Mouse (Mus musculus): ENCODE measurements around the gene Tnpo3.
"Not testable (repeated sequence)": the region's sequence is repeated elsewhere in the genome, so short reads cannot be mapped to it uniquely, and the experiment has no call there.

Gene Tnpo3

DNA sequence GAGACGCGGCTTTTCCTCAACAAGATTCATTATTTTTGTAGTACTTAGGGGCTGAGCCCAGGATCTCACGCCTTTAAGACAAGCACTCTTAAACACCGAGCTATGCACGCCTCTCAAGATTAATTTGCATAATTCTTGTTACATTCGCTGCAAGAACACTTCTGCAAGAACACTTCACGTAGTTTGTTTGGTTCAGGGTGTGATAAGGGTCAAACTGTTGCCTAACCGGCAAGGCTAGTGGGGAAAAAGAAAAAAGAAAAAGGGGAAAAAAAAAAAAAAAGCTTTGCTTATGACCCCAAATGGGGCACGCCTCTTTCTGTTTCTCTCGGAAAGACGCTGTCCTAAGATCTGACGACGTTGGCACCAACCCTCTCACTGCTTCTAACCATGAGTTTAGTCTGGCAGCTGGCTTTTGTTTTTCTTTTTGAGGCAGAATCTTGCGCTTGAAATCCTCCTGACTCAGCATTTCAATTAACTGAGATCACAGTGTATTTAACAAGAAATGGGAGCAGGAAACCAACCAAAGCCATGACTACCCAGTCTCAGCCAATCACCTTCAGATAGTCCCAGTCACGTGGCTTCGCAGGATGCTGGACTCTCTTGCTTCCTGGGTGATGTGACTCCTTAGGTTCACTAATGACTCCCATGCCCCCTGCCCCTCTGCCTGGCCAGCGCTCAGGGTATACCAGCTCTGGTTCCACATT is 11.3 kb upstream of the Tnpo3 start:
- DNase-seq (ENCODE audit: low read depth in 1 of 2, low spot score in 2 of 2) = no peak

DNA sequence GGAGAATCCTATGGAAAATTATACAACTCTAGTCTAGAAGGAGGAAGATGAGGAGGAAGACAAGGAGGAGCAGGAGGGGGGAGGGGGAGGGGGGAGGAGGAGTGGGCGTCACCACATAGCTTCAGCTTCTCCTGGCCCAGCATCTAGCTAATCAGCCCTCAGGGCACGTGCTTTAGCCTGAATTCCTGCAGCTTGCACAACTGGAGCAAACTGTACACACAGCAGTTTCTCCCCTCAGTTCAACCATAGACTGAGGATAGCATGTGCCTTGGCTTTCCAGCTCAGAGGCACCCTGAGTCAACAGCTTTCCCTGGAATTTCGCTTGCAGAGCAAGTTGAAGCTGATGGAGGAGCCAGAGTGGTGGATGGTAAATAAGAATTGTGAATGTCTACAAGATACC is 10.5 kb upstream of the Tnpo3 start:
- DNase-seq (ENCODE audit: low read depth in 1 of 2, low spot score in 2 of 2) = no peak

DNA sequence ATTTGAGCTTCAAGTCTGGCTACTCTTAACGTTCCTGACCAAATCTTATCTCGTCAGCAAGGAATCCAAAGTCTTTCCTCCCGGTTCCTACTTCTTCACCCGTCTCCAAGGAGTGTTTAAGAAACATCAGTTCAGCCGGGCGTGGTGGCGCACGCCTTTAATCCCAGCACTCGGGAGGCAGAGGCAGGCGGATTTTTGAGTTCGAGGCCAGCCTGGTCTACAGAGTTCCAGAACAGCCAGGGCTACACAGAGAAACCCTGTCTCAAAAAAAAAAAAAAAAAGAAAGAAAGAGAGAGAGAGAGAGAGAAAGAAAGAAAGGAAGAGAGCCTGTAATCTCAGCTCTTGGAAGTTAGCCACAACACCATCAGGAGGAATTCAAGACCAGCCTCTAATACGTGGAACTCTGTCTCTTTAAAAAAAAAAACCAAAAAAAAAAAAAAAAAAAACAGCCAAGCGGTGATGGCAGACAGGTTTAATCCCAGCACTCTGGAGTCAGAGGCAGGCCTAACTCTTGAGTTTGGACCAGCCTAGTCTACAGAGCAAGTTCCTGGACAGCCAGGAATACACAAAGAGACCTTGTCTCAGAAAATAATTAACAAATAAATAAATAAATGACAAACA is 443 bp upstream of the Tnpo3 start:
- DNase-seq (ENCODE audit: low read depth in 1 of 2, low spot score in 2 of 2) = not testable (repeated sequence)

DNA sequence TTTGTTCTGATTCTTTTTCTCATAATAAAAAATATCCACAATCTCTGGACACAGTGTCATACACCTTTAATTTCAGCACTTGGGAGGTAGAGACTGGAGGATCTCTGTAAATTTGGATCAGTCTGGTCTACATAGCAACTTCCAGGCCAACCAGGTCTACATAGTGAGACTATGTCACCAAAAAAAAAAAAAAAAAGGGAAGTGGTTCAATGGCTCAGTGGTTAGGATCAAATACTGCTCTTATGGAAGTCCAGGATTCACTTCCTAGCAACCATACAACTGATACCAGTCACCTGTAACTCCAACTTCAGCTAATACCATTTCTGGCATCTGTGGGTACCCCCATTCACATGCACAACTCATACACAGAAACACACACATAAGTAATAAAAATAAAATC is 9.5 kb downstream of the Tnpo3 start:
- no peak for DNase-seq (ENCODE audit: low read depth in 1 of 2, low spot score in 2 of 2)

DNA sequence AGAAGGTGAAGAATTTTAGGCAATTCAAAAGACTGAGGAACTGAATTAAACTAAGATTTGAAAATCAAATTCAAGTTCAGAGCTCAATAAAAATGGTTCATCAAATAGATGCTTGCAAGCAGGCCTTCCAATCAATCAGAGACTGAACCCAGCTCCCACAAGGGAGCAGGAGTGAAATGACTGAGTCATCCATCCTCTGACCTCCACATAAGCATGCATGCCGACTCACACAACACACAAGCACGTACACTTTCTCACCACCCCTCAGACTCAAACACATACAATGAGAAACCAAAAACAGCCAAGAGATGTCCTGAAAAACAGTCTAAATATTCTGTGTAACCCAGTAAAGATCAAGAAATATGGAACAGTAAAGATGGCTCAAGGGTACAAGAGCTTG is 14.0 kb downstream of the Tnpo3 start:
- no peak for DNase-seq (ENCODE audit: low read depth in 1 of 2, low spot score in 2 of 2)

DNA sequence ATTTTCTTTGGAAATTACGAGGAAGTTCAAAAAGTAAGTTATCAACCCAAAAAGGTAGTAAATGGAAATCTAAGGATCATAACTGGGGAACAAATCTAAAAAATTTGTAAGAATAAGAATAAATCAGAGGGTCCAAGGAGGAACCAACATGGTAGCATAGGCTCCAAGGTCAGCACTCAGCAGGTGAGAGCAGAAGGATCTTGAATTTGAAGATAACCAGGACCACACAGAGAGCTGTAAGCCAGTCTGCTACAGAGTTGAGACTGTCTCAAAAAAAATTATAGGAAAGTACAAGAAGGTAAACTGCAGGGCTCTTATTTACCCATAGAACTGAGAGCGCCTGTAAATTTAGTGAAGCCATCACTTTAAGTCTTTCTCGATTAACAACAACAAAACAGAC is 28.5 kb downstream of the Tnpo3 start:
- DNase-seq (ENCODE audit: low read depth in 1 of 2, low spot score in 2 of 2) = no peak

DNA sequence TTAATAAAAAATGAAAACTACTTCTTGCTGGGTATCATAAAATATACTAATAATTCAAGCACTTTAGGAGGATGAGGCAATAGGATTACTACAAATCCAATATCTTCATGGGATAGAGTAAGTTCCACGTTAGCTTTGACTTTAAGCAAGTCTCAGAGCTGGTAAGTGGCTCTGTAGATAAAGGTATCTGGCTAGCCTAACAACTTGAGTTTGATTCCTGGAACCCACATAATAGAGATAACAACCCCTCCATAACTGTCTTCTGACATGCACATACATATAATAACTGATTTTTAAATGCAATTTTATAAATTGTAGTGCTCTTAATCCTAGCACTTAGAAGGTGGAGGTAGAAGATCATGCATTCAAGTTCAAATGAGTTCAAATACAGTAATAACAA is 28.9 kb downstream of the Tnpo3 start:
- no peak for DNase-seq (ENCODE audit: low read depth in 1 of 2, low spot score in 2 of 2)

DNA sequence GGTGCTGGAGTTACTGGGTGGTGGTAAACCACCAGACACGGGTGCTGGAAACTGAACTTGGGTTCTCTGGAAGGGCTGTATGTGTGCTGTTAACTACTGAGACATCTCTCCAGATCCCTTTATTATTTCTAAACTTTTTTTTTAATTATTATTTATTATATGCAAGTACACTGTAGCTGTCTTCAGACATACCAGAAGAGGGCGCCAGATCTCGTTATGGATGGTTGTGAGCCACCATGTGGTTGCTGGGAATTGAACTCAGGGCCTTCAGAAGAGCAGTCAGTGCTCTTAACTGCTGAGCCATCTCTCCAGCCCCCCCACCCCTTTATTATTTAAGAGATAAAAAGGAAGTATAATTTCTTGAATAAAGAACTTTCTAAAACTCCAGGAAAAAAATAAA is 33.3 kb downstream of the Tnpo3 start:
- not testable (repeated sequence) for DNase-seq (ENCODE audit: low read depth in 1 of 2, low spot score in 2 of 2)

DNA sequence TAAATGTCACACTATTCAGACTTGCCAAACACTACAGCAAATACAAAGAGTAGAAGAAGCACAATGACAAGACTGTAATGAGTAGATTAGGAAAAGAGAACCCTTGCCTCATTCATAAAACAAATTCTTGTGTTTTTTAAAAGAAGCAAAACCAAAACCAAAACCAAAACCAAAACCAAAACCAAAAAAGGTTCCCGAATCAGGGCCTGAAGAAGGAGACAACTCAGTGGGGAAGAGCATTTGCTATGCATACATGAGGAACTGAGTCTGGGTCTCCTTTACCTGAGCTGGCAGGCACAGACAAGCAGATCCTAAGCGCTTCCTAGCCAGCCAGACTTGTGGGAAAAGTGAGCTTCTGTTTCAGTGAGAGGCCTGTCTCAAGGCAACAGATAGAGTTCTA is 52.6 kb downstream of the Tnpo3 start:
- no peak for DNase-seq (ENCODE audit: low read depth in 1 of 2, low spot score in 2 of 2)

DNA sequence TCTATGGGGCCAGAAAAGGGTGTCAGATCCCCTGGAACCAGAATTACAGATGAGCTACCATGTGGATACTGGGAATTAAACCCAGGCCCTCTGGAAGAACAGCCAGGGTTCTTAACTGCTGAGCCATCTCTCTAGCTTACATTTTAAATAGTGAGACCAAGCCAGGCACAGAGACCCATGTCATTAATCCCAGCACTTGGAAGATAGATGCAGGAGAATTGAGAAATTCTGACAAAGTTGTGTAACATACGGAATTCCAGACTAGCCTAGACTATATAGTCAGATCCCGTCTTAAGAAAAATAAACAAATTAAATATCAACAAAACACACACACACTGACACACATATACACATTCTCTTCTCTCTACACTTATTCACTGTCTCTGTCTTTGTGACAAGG is 57.2 kb downstream of the Tnpo3 start:
- no peak for DNase-seq (ENCODE audit: low read depth in 1 of 2, low spot score in 2 of 2)

DNA sequence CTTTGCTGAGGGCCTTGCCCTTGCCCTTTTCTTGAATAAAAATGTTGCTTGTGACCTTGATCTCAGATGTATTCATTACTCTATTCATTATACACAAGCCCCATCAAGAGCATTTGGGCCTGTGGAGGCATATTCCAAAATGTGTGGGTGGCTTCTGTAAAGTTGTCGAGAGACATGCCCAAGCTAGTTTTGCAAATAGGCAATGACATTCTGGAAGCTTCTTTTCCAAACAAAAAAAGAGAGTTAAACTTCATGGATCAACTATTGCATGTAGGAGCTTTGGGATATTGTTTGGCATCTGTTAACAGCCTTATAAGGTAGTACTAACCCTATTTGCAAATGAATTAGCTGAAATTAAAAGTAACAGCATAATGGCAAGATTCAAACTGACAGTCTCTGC is 61.6 kb downstream of the Tnpo3 start:
- DNase-seq (ENCODE audit: low read depth in 1 of 2, low spot score in 2 of 2) = no peak

DNA sequence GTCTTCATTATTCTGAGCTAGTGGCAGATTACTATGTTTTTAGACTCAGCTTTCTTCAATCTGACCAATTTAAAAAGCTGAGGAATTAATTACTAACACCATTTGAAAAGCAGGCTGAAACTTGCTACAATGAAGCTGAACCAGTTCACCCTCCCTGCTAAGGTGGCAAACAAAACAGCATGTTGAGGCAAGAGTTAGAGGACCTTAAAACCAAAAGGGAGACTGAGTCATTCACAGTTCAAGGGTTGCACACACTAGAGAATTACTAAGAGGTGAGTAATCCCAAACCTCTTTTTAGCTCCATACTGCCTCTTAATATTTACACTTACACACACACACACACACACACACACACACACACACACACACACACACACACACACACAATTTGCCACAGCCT is 62.1 kb downstream of the Tnpo3 start:
- no peak for DNase-seq (ENCODE audit: low read depth in 1 of 2, low spot score in 2 of 2)

DNA sequence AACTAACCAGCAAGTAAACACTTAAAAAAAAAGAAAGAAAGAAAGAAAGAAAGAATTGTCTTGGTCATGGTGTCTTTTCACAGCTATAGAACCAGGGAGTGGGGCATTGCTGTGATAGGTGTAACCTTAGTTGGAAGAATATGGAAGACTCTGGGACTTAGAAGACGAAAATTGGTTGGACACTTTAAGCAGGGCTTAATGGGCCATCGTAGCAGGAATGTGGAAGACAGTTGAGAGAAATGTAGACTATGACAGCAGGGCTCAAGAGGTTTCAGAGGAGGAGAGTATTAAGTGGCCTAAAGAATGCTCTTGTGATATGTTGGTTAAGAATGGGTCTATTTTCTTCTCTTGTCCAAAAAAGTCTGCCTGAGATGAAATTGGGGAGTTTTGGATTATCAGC is 64.1 kb downstream of the Tnpo3 start:
- DNase-seq (ENCODE audit: low read depth in 1 of 2, low spot score in 2 of 2) = no peak

DNA sequence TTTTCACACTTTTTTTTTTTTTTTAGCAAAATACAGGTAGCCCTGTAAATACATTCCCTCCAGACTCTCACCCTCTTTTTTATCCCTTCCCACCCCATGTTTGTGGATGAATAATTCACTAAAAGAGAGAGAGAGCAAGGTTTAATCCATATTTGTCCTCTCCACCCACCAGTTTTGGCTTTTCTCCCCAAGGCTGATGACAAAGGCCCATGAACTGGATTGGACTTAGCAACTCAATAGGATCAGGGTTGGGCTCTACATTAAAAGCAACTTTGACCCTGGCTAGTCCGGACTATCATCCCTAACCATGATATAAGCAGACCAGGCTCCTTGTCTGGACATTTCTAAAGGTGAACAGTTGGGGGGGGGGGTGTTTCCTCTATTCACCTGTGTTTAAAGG is 68.7 kb downstream of the Tnpo3 start:
- DNase-seq (ENCODE audit: low read depth in 1 of 2, low spot score in 2 of 2) = no peak

DNA sequence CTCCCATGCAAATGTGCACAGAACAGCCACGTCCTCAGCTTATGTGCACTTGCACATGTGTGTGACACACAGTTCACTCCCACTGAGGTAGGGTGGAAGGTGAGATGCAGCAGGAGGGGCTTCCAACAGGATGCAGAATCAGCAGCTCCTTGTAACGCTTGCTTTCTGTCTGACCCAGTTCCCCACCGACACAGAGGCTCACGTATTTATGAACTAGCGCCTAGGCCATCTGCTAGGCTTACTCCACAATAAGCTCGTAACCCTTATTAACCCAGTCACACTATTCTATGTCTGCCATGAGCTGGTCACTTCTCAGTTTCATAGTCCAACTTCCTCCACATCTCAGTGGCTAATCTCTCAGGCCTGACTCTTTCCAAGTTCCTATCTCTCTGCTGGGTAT is 69.5 kb downstream of the Tnpo3 start:
- DNase-seq (ENCODE audit: low read depth in 1 of 2, low spot score in 2 of 2) = no peak

DNA sequence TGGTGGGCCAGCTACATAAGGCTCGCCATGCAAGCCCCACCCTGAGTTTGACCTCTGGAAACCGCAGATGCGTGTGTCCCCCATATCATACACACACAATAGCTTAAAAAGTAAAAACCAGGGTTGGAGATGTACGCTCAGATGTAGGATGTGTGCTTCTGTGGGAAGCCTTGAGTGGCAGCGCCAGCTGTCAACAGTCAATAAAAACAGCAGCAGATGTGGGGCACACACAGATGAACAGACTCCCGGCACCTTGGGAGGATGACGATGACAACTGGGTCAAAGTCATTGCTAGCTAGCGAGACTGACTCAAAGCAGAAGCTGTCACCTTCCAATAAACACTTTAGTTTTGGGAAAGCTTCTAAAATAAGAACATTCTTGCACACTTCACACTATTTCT is 70.2 kb downstream of the Tnpo3 start:
- DNase-seq (ENCODE audit: low read depth in 1 of 2, low spot score in 2 of 2) = no peak

DNA sequence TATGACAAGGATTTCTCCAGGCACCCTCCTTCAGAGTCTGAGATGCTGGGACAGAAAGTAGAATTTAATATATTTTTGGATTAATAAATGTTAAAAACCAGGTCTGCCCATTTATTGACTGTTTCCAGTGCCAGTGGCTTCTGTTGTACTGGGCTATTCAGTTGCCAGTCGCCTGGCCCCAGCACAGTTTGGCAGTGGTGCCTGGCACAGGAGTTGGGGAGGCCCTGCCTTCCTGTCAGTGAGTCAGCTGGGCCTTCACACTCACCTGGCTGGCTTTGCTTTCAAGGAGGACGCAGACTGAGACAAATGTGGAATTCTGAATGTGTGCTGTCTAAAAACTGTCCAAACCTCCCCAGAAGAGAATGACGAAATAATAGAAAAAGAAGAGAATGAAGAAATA is 72.5 kb downstream of the Tnpo3 start:
- no peak for DNase-seq (ENCODE audit: low read depth in 1 of 2, low spot score in 2 of 2)

DNA sequence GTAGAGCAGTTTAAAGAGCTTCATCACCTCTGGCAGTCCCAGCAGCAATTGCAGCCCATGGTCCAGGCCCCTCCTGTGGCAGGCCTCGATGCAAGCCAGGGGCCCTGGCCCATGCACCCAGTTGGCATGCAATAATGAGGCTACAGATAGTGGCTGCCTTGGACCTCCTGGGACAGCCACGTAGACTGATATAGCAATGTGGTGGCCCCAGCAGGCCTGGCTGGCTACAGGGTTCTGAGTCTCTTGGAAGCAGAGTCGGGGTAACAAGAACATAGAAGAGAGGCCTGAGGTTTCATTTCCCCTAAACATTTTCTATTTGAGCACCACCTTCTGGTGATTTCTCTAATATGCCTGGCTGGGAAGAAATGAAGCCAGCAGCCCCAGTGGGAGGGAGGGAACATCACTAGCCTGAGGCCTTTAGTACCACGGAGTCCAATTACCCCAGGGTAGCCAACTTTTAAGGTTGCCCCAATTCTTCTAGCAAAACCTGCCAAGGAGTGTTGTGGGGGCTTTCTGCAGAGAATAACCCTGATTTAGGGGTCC is 73.0 kb downstream of the Tnpo3 start:
- peak in 1 of 2 experiments; percentile 34 for DNase-seq (ENCODE audit: low read depth in 1 of 2, low spot score in 2 of 2)

DNA sequence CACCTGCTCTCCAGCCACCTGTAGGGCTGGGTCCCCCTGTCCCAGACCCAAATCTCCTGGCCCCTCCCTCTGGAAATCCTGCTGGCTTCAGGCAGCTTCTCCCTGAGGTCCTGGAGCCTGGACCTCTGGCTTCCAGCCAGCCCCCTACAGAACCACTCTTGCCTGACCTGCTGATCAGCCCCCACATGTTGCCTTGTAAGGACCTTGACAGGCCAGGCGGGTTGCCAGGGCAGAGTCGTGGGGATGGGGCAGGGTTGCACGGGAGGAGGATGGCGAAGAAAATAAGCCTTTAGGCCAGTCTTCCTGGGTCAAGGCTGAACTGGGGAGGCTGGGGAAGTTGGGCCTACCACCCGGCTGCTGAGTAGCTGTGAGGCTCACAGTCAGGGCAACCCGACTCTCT is 74.4 kb downstream of the Tnpo3 start:
- no peak for DNase-seq (ENCODE audit: low read depth in 1 of 2, low spot score in 2 of 2)

DNA sequence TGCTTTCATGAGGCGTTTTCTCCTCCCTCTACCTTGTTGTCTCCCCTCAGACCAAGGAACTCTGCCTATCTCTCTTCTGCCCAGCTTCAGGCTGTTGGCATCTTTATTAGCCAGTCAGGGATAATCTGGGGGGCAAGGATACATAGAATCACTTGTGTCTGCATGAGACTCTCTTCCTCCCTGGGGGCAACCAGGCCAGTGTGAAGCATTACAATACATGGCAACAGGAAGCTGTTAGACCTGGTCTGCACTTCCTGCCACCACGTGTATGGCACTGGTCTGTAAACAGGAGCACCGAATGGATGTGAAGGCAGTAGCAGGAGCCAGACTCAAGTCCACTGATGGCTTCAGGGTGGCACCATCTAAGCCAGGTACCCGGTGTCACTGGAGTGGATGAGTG is 79.6 kb downstream of the Tnpo3 start:
- no peak for DNase-seq (ENCODE audit: low read depth in 1 of 2, low spot score in 2 of 2)

DNA sequence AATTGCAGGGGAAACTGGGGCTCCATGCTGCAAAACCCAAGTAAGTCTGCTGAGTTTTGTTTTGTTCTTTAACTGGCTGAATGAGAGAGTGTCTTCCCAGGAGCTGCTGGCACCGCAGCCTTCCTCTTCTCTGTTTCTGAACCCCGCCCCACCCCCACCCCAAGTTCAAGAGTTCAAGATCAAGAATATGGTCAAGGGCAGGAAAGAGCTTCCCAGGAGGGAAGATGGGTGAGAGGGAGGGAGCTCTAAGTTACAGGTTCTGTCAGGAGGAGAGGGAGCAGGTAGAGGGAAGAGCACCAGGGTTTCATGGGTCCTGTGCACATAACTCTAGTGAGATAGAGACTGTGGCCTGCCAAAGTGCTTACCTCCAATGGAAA is 80.3 kb downstream of the Tnpo3 start:
- DNase-seq (ENCODE audit: low read depth in 1 of 2, low spot score in 2 of 2) = no peak

DNA sequence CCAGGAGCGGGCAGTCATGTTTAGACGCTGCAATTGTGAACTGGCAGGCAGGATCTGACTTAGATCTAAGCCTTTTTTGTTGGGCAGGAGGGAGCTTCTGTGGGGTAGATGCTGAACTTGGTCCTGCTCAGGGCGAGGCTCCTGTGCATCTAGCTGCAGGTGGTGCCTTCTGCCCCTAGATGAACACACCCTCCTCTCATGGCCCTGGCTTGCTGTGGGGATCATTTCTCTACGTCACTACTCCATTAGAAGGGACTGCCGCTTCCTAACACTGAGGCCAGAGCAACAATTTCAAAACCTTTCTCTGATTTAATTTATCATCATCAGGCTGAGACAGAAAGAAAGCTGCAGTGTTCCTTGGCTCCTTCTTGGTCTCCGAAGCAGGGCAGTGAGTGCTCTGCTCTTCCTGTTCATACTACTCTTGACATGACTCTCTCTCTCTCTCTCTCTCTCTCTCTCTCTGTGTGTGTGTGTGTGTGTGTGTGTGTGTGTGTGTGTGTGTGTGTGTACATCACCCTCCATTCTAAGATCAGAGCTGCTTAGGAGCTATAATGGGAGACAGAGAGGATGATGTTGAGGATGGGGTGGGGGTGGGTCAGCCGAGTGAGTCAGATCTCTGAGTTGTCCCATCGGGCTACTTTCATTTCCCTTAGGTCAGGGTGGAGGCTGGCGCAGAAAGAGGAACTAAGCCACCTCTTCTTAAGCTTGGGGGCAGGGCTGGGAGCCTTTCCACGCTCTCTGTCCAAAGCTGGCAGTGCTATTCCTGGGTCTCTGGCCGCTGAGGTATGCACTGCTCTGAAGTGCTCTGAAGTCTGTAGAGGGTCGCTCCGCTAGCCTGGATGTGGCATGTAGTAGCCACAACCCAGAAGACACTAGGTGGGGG is 80.9 kb downstream of the Tnpo3 start:
- DNase-seq (ENCODE audit: low read depth in 1 of 2, low spot score in 2 of 2) = peak; percentile 71 to 75

All from monocyte, adult 2 months (primary cell).